Mouse (Mus musculus) embryo, embryonic 9.5 days (tissue): ENCODE measurements around the gene Cacna2d1.

ENCODE experiments used
- DNase-seq: peaks from one replicate; pipeline ENCODE4 v3.0.0-alpha.2; 2017; ENCODE audit errors: extremely low spot score

Gene Cacna2d1

DNA sequence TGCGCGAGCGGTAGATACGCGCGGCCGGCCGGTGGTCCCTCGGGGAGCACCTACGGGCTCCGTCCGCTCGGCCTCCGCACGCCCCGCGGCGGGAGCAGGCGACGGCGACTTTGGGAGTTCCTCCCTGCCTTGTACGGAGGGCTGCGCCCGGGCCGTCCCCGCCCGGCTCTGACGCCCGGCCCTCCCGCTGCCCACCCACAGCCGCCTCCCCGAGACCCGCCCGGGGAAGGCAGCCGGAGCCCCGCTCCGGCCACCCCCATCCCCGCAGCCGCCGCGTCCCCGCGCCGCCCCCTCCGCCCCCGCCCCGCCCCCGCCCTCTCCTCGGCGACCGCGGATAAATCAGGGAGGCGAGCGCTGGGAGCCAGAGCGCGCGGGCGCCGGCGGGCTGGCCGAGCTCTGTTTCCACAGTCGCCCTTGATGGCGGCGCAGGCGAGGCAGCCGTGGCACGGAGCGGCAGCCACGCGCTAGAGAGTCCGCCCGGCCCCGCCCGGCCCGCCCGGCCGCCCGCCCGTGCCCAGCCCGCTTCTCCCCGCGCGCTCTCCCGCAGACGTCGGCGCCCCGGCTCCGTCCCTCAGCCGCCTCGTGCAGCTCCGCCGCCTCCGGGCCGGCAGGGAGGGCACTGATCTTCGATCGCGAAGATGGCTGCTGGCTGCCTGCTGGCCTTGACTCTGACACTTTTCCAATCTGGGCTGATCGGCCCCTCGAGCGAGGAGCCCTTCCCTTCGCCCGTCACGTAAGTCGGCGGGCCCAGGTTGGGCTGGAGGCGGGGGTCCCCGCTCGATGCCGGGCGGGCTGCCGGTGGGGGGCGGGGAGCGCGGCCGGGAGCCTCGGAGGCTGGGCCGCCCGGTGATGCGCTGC, at the start of gene Cacna2d1:
Gene Cacna2d1, plus strand, starts transcription at position 316 of the 858 bp plus-strand sequence.
- peak; percentile 76 for DNase-seq

DNA sequence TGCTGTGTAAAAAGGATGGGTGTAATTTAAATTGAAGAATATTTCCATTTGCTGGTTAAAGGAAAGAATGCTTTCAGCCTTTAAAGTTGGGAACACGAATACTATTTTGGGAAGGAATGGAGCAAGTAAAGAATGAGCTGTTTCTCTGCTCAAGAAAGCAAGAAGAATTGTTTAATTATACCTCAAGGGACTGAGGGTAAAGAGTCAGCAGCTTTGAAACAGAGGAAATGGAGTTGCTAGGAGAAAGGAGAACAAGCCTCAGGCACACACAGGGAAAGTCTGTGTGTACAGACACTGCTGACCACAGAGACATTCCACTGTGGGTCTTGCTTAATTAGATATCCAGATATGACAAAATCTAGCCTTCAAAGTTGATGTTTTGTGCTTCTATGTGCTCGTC, 39.4 kb upstream of the Cacna2d1 start:
- DNase-seq: no peak

DNA sequence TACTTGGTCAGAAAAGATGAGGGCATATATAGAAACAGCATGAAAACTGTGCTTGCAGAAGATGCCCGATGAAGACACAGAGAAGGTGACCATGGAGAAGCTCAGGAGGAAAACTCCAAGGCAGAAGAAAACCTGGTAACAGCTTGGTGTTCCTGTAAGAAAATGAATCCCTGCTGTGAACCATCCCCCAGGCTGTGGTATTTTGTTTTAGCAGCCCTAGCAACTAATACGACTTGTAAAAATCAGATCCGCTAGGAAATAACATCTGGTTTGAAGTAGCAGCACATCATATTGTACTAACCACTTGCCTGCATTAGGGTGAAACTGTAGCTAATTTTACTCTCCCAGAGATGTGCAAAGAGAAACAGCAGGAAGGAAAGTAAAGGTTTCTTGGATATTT, 37.8 kb upstream of the Cacna2d1 start:
- no peak for DNase-seq

DNA sequence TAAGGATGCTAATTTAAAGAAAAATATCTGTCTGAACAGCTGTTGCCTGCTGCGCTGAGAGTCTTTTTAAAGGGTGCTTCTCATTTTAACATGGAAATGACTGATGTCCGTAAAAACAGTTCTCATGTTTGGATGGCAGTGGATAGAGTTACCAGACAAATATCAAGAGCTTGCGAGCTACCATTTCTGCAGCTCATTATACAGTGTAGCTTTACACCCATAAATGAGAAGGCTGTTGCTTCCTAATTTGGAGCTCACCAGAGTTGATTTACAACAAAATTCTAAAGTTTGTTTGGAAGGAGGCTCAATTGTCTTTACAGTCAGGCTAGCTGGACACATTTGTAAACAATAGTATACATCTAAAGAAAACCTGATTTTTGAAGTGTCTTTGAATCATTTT, 28.0 kb upstream of the Cacna2d1 start:
- no peak for DNase-seq

DNA sequence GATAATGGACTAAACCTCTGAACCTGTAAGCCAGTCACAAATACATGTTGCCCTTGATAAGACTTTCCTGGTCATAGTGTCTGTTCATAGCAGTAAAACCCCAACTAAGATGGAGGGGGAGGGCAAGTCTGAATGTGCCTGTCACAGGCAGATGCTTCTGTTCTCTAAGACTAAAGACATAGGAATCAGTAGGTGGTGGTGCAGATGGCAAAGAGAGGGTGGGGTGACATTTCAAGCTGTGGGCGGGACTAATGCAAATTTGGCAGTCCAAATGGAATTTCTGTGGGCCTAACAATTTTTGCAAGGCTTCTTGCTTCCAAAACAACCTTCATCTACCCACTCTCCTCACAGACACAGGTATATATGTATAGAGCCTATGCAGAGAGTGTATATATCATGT, 19.6 kb upstream of the Cacna2d1 start:
- no peak for DNase-seq

DNA sequence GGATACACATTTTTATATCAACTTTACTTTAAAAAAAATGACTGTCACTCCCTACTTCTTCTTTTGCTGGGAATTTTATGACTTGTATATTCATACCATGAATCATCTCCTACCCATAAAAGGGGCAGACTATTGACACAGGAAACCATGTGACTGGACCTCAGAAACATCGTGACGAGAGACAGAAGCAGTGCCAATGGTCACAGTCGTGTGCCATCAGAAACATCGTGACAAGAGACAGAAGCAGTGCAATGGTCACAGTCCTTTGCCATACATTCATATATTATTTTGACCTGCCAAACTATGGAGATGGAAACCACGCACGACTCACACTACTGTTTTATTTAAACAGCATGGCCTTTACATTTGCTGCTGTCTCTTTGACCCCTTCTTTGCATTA, 6.0 kb upstream of the Cacna2d1 start:
- DNase-seq: no peak

DNA sequence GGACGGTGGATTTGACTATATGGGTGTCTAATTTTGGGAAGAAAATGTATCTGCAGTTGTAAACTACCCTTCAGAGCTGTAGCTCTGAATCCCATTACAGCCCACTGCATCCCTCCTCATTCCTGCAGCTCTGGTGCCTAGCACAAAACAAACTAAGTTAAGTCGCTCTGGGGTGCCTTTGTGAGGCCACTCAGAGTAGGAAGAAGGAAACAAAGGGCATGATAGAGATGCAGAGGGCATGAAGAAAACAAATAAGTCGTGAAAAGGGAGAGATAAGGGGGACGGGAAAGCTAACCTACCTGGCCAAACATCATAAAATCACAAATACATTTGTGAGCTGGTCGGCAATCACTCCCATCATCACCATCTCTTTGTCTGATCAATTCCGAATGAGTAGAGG, 1.5 kb upstream of the Cacna2d1 start:
- peak; percentile 11 for DNase-seq

DNA sequence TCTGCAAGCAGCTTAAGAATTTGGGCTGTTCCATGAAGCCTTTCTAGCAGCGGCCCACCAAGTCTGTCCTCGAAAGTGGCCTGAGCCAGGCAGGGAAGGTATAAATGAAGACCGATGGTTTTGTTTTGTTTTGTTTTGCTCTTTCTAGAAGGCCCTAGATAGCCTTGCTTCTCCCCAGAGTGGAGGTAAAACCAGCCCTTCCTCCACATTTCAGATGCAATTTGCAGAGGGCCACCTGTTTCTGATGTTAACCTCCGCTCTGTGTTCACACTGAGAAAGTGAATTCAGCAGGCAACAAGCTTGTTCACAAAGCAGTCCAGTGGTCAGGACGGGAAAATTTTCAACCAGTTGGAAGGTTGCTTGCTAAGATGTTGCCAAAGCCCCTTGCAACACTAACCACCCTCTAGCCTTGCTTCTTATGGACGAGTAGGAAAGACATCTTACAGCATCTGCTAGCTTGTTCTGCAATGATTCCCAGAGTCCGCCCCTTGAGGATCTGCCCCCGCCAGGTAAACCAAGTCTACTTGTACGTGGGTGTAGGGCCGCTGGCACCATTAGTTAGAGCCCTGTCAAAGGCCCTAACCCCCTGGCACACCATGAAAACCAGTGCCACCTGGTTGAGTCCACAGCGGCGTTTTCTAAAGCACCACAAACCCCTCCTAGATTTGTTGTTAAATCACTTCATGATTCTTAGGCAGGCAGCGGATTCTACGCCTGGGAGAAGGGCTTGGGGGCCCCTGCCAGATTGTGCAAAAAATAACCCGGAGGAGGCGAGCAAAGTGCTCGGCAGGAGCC, 713 bp upstream of the Cacna2d1 start:
- DNase-seq: peak; percentile 52

DNA sequence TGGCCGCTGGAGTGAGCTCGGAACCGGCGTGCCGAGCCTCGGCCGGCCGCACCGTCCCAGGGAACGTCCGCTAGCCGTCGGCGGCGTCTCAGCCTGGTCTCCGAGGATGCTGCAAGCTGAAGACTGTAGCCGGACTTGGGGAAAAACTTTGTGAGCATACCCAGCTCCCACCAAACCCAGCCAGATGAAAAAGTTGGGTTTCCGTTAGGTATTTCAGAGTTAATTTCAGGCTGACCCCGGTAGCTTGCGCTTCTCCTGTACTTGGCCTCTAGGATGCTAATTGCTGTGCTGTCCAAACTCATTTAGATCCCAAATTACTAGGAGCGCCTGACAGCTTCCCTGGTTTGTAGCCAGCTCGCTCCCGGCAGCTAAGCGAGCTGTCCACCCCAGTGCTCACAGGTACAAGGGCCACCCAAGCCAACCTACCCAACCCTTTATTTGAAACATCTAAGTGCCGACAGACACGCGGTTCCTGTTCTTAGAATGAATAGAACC, 790 bp downstream of the Cacna2d1 start:
- DNase-seq: peak; percentile 54

DNA sequence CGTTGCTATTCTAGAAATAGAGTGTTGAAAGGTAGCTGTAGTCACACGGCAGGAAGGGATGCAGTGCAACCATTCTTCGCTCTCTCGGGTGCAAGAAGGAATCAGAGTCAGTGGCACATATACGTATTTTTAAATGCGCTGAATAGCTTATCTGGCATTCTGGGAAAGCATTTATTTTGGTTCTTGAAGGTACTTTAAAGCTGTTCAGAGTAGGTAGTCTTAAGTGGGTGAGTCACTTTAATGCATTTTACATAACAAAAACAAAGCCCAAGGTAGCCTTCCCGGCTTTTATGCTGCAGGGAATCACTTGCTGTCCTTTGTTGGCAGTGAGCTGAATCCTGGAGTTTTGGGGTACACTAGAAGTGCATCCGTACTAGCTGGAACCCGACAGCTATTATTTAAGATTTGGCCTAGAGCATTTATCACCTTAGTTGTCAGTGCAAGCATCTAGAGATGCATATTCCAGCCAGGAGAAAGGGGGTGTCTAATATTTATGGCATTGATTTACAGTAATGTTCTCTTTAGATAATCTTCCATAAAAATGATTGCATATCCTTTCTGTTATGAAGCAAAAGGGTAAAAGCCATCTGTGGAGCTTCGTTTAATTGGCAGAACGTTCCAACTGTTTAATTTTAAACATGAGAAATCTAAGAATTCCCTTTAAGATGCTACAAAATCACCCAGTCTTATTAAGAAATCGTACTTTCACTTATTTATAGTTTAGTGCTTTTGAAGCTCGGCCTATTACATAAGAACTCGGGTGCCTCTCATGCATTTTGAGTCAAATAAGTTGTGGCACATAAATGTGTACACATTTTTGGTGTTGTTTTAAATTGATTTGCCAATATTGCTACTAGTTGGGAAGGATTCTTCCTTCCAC, 1.6 kb downstream of the Cacna2d1 start:
- DNase-seq: peak; percentile 35

DNA sequence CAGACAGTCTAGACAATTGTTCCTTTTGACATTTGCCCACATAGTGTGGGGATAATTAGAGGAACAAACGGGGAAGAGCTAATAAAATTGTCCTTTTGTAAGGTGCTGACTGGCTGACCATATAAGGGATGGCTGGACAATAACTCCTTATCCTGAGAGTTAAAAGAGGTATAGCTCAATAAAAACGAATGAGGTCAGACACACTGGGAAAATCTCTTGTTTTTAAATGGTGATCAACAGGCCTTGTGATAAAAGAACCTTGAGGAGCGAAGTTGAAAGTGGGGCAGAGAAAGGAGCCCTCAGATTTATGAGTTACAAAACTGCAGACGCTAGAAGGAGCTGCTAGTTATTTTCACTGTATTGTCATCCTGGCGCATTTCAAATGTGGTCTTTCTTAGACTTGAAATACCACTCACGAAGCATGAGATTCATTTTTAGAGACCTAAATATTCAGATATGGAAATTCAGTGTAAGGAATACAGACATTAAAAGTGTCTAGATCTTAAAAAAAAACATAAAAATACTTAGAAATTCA, 6.8 kb downstream of the Cacna2d1 start:
- DNase-seq: no peak

DNA sequence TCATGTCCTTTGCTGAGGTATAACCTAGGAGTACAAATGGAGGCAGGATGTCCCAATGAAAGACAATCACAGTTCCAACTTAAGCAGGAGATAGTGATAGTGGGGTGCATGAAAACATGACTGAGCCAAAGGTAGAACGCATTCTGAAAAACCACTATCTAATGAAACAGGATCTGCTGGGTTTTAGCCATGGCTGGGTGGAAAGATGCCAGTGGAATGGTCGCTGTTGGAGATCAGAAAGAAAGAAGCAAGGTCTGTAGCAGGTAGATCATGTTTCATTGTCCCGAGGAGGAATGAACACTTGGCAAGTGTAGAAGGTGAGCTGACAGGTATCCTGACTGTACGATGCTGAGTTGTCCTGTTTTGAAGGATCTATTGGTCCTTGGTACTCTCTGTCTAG, 7.6 kb downstream of the Cacna2d1 start:
- DNase-seq: no peak

DNA sequence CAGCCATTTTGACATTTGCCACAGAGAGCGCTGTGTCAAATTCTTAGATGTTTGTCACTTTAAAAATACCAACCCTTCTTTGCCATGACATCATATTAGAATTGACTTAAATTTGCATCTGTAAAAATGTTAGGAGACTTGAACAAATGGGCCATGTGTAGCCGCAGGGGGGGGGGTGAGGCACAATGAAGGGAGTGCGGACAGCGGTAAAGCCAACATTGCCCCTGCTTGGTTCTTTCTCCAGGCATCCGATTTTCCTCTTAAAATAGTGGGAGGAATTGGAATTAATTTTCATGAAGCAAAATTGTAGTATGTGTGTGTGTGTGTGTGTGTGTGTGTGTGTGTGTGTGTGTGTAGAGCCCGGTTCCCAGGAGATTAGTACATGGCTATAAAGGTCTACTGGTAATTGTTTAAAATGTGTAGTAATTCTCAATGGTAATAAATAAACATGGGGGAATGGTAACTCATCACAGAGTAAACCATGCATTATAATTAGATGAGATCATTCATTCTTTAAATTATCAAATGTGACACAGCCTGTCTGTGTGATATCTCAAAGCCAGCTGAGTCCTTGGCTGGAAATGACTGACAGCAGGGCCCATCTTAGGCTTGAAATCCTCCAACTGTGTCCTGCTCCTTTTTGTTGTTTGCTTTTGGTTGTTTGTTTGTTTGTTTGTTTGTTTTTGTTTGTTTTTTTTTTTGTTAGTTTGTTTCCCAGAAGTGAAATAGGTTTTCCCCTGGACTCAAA, 14.0 kb downstream of the Cacna2d1 start:
- DNase-seq: no peak

DNA sequence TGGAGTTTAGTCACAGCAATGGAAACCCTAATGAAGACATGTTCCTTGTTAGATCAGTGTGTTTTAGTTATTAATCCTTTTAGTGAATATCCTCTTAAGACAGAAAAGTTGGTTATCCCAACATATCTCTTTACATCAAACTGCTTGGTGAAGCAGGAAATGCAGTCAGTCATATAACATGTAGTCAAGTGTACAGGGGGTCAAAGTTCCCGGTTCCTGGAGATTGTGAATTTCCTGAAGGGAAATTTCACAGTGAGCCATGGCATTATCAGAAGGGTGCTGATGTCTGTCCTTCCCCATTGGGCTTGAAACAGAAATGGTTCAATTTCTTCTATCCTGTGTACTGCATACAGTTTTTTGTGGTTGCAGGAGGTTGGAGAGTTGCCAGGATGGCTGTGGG, 25.3 kb downstream of the Cacna2d1 start:
- no peak for DNase-seq

DNA sequence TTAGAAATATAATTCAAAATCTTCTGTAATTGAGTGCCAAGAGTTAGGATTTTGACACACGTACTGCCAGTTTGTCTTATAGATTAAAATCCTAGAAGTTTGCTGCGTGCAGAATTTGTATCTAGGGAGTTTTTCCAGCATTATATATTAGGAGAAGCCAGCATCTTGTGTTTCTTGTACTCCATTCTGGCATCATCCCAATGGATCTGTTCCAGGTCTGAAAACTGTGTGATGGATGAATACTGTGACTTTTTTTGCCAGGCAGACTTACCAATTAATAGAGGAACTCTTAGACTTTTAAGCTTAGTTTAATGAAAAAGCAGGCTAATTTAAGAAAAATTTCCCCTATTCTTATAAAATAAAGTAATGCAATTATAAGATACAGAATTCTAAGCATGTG, 27.4 kb downstream of the Cacna2d1 start:
- DNase-seq: no peak

DNA sequence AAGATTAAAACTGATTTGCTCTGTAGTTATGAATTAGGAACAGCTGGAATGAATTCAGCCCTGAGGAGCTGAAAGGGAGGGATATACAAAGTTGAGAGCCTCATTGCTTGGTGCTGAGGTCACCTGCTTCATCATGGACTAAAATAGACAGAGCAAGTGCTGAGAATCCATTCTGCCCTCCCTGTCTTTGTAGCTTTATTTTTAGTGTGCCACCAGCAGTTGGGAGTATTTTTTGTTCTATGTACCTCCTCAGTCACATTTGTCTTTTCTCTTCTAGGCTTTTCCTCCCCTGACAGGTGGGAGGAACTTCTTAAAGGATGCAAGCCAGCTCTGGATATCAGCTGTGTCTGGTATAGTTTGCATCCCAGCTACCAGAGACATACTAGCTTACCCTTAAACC, 32.4 kb downstream of the Cacna2d1 start:
- no peak for DNase-seq

DNA sequence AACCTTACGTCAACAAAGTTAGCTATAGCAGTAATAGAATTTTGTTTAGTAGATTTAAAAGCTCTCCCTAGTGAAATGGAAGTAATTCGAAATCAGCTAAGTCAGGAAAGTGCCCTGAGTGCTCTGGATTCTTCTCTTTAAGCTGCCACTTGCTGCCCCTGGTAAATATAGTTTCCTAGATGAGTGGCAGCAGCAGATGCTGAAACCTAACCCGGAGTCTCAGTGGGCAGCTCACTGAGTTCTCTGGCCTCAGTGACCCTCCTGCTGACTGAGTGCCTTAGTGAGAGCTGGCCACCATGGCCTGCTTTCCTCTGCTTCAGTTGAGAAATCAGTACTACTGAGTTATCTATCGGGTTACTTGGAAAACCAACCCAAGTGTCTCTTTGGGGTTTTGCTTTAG, 37.3 kb downstream of the Cacna2d1 start:
- DNase-seq: no peak

DNA sequence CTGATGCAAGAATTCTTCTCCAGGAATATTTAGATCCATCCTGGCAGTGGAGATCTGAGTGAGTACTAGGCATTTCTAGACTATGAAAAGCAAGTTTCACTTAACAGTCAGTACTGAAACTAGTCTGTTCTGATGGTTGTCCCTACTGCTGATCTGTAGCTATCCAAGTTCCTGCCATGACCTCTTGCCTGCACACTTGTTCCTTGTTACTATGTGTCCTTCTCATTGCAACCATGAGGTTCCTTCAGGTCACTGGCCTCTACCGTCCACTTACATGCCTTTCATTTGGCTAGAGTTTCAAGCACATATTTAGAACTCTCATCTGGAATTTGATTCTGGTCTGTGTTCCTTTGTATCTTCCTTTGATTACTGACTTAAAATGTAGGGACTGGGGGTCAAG, 37.9 kb downstream of the Cacna2d1 start:
- DNase-seq: no peak

DNA sequence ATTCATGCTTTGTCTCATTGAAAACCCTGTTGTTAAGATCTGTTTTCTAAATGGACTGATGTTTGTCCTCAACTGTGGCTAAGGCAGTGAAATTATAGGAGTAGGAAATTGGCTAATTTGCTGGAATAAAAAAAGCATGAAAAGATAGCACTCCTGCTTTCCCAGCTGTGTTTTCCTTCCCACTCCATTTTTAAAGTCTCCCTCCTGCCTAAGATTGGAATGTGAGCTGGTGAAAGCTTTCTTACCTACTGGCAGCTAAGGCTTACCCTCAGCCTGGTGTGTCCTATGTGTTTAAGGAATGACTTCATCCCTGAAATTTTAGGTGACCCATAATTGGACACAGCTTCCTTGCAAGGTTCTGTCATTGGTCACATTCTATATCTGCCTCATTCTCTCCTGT, 40.2 kb downstream of the Cacna2d1 start:
- DNase-seq: no peak

DNA sequence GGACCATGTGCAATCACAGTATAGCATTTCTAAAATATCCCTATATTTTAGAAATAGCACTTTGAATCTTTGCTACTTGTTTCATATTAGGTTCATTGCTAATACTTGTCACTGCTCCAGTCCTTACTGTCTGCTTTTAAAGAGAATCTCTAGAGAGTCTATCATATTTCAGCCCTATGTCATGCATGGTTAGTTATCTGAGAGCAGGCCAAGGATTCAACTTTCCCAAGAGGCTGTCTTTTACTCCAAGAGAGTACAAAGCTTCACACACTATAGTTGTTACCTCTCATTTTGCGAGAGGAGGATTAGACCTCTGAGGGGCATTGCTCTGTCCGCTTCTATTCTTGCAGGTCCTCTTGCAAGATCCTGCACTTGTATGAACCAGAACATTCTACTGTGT, 44.7 kb downstream of the Cacna2d1 start:
- no peak for DNase-seq

DNA sequence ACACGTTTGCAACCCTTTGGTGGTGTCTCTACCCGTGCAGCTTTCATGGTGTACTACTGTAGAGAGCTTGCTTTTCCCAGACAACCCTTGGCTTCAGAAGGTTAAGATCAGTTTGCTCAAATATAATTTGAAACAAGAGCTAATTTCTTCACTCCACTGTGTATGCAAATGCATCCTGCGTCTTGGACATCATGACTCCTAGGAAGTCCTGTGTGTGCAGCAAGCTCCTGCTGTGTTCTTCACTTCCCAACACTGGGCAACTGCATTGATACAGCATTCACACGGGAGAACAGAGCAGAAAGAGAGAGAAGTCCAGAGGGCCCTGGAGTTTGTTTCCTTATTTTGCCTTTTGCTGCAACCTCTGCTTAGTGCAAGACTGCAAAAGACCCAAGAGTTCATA, 48.1 kb downstream of the Cacna2d1 start:
- no peak for DNase-seq
